Mouse (Mus musculus) liver, embryonic 14.5 days (tissue): ENCODE data around the gene Rtn4rl2.

ENCODE experiments used
- CTCF ChIP-seq: IDR thresholded peaks from 2 replicates; pipeline ENCODE4 v1.5.1; 2016; ENCODE audit warnings: antibody characterized with exemption, low read depth, control low read depth
- EP300 ChIP-seq: IDR thresholded peaks from 2 replicates; pipeline ENCODE4 v1.6.1; 2016; ENCODE audit warnings: antibody characterized with exemption, low read depth

DNA sequence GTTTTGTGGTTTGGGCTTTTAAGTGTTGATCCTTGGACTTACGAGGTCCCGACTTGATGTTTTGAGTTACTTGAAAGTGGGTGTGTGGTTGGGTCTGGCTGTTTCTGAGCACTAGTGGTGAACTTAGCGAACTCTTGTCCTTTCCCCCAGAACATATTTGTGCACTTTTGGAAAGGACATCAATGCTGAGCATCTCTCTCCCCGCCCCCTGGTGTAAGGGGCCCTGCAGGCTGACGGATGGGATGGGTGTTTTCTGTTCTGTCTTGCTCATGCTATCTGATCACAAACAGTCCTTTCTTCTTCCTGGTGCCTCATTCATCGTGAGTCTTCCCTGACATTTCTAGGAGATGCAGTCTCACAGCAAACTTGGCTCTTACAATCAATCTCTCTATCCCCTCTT, 42.9 kb downstream of the Rtn4rl2 start:
- peak; percentile 59 for TF ChIP-seq CTCF
- no peak; the same call in 1 of the 2 replicates for TF ChIP-seq EP300
